Mouse (Mus musculus) retina, postnatal 1 day (tissue): Measurements from ENCODE around the gene Nbeal2.
"Not testable (repeated sequence)": the region's sequence is repeated elsewhere in the genome, so short reads cannot be mapped to it uniquely, and the experiment has no call there.

Experiments
- DNase-seq: peaks from one replicate; pipeline ENCODE4 v3.0.0-alpha.2; 2012

Gene Nbeal2

GRCm38 (mm10) chr9:110653655-110654461, at the start of gene Nbeal2:
TSS of gene Nbeal2 (minus strand) at chr9:110654161.
- DNase-seq: peak; percentile 95

DNA sequence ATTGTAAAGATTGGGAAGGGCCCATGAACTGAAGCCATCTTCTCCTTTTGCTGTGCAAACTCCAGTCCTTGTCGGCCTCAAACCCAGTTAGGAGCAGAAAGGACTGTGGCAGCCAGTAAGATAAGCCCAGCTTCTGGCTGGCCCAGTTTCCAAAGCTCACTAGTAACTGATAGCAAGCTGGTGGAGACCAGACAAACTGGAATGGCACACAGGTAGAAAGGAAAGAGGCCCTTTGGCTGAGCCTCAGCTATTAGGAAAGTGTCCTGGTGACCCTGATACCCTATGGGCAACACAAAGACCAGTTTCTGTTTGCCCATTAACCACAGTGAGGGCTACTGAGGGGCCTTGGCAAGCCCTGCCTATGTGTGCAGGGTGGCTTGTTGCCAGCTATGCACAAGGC, 48.9 kb upstream of the Nbeal2 start:
- DNase-seq: peak; percentile 29

- no peak for DNase-seq
Measured at GRCm38 (mm10) chr9:110701114-110702032, 47.4 kb upstream of the Nbeal2 start.

GRCm38 (mm10) chr9:110699574-110699973, 45.6 kb upstream of the Nbeal2 start:
- DNase-seq: no peak

- no peak for DNase-seq
Measured at GRCm38 (mm10) chr9:110697465-110697864, 43.5 kb upstream of the Nbeal2 start.

GRCm38 (mm10) chr9:110696427-110696826, 42.5 kb upstream of the Nbeal2 start:
- no peak for DNase-seq

GRCm38 (mm10) chr9:110695165-110695755, 41.3 kb upstream of the Nbeal2 start:
- no peak for DNase-seq

DNA sequence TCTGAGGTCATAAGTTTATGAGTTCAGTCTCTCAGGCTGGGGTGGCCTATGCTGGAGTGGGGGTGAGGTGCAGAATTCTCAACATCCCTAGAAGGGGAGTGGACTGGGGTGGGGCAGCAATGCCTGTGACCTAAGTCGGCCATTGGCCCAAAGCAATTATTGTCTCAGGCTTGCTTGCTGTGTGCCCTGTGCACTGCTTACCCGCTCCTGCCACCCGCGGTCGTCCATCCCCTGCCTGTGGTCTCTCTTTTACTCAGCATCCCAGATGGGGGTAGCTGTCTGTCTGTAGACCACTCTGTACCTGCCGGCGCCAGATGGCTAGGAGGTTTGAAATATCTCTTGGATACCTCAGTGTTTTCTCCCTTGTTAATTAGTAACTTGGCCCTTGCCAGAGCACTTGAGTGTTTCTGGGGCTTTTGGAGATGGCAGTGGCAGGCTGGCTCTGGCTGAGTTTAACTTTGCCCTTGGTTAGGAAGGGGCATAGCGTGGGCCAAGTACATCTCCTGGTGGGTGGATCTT, 35.4 kb upstream of the Nbeal2 start:
- no peak for DNase-seq

GRCm38 (mm10) chr9:110687846-110688245, 33.9 kb upstream of the Nbeal2 start:
- no peak for DNase-seq

DNA sequence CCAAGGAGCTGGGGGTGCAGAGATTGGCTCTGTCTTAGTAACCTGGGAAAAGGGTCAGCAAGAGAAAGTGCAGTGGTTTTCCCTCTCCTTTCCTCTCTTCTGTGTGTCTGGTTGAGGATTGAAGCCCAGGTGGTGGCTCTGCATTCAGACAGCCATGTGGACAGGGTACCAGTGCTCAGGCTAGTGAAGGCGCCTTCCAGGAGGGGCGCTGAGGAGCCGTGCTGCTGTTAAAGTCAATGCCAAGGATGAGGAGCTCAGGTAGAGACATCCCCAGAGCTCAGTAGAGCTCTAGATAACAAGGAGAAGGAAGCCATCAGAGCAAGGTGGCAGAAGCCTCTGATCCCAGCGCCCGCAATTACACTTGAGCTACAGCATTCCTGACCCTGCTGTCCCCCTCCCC, 33.1 kb upstream of the Nbeal2 start:
- no peak for DNase-seq

DNA sequence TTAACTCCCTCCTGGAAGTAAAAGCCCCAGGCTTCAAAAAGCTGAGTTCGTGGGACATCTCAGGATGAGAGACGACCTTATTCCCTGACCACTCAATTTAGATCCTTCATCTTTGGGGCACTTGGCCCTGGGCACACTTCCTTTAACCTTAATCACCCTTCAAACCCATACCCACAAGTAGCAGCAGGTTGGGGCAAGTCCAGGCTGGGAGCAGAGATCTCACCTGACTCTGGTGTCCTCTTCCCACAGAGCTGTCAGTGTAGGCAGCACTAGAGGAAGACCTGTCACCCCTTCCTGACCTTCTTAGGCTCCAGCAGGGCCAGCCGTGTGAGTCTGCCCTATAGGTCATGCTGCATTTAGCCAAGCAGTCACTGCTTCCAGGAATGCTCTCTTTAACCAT, 32.5 kb upstream of the Nbeal2 start:
- DNase-seq: no peak

DNA sequence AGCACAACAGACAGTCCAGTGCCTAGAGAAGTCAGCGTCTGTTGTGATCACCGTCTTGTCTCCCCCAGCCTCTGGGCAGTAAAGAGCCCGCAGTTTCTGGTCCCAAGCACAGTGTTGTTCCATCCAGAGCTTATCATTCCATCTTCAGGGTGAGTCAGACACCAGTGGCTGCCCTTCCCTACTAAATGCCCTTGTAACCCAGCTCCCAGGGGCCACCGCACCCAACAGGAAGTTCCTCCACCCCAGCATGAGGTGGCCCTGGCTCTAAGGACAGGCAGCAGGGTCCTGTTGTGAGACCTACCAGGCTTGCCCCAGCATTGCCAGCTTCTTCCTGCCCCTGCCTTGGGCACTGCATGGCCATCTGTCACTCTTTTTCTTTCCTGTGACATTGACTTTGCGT, 31.6 kb upstream of the Nbeal2 start:
- no peak for DNase-seq

- DNase-seq: peak; percentile 50
Measured at GRCm38 (mm10) chr9:110685187-110685586, 31.2 kb upstream of the Nbeal2 start.

- DNase-seq: peak; percentile 67
Measured at GRCm38 (mm10) chr9:110684100-110684831, 30.3 kb upstream of the Nbeal2 start.

GRCm38 (mm10) chr9:110683574-110684099, 29.7 kb upstream of the Nbeal2 start:
- DNase-seq: no peak

- DNase-seq: not testable (repeated sequence)
Measured at GRCm38 (mm10) chr9:110682697-110683096, 28.7 kb upstream of the Nbeal2 start.

- DNase-seq: peak; percentile 57
Measured at GRCm38 (mm10) chr9:110682255-110682654, 28.3 kb upstream of the Nbeal2 start.

GRCm38 (mm10) chr9:110681817-110682216, 27.9 kb upstream of the Nbeal2 start:
- peak; percentile 71 for DNase-seq

- no peak for DNase-seq
Measured at GRCm38 (mm10) chr9:110680736-110681507, 27.0 kb upstream of the Nbeal2 start.

- no peak for DNase-seq
Measured at GRCm38 (mm10) chr9:110678886-110679285, 24.9 kb upstream of the Nbeal2 start.

- DNase-seq: no peak
Measured at GRCm38 (mm10) chr9:110676492-110676911, 22.5 kb upstream of the Nbeal2 start.
